Mouse (Mus musculus) midbrain, embryonic 16.5 days (tissue): Measurements from ENCODE around the gene Pigm. TPM values are rescaled to one million over a fixed set of nuclear protein-coding genes. Genes with fewer than 3 reads are reported as not detected.
A peak's percentile ranks its signal among the peaks of the same experiment; 100 is the strongest.

Experiments used
- ATAC-seq: fragments of 200-750 bp; cut with Nextera tagmentation; 2 replicates; pipeline ENCODE4 v1.8.0; 2017; ENCODE audit warnings: moderate TSS enrichment
- H3K27ac ChIP-seq: fragments of 300-500 bp; sonication (generic); 2 replicates; pipeline ENCODE4 v1.5.1; 2014; ENCODE audit warnings: mild to moderate bottlenecking, low read length, mixed read lengths
- H3K27me3 ChIP-seq: fragments of 300-500 bp; sonication (generic); 2 replicates; pipeline ENCODE4 v1.6.1; 2014; ENCODE audit warnings: low read depth, low read length, mixed read lengths; ENCODE audit not compliant: control insufficient read depth, insufficient read depth
- H3K36me3 ChIP-seq: fragments of 300-500 bp; sonication (generic); 2 replicates; pipeline ENCODE4 v1.6.1; 2014; ENCODE audit warnings: mild to moderate bottlenecking, low read length, moderate library complexity, mixed read lengths; ENCODE audit not compliant: control insufficient read depth, insufficient read depth
- H3K4me1 ChIP-seq: fragments of 300-500 bp; sonication (generic); 2 replicates; pipeline ENCODE4 v1.6.1; 2014; ENCODE audit warnings: mild to moderate bottlenecking, low read length, mixed read lengths; ENCODE audit not compliant: control insufficient read depth, insufficient read depth
- H3K4me2 ChIP-seq: fragments of 300-500 bp; sonication (generic); 2 replicates; pipeline ENCODE4 v1.6.1; 2014; ENCODE audit warnings: mild to moderate bottlenecking, low read length, mixed read lengths
- H3K4me3 ChIP-seq: fragments of 300-500 bp; sonication (generic); 2 replicates; pipeline ENCODE4 v1.5.1; 2014; ENCODE audit warnings: low read depth, mild to moderate bottlenecking, low read length, moderate library complexity, mixed read lengths
- H3K9ac ChIP-seq: fragments of 300-500 bp; sonication (generic); 2 replicates; pipeline ENCODE4 v1.6.1; 2014; ENCODE audit warnings: low read depth, low read length, mixed read lengths
- H3K9me3 ChIP-seq: fragments of 300-500 bp; sonication (generic); replicated peaks from 2 replicates; pipeline ENCODE4 v1.6.1; 2014; ENCODE audit warnings: mild to moderate bottlenecking, low read length, mixed read lengths; ENCODE audit not compliant: control insufficient read depth, poor library complexity, severe bottlenecking
- WGBS: fragments of 180-500 bp; shearing (Covaris S2); extraction: QIAGEN DNeasy Blood & Tissue Kit; methylation state at CpG from one replicate; pipeline ENCODE4 v1.1.7; 2014; 5-methylcytosine and 5-hydroxymethylcytosine counted together
- polyA plus RNA-seq: library from polyadenylated mRNA; unstranded; fragments of >200 nt; fragmentation: Nextera tagmentation; extraction: Ambion mirVana; gene quantifications from 2 replicates; pipeline ENCODE4 v1.2.1, GENCODE M21; 2015

Pigm gene
- polyA plus RNA-seq: 3.4 and 3.5 TPM in 2 replicates

DNA sequence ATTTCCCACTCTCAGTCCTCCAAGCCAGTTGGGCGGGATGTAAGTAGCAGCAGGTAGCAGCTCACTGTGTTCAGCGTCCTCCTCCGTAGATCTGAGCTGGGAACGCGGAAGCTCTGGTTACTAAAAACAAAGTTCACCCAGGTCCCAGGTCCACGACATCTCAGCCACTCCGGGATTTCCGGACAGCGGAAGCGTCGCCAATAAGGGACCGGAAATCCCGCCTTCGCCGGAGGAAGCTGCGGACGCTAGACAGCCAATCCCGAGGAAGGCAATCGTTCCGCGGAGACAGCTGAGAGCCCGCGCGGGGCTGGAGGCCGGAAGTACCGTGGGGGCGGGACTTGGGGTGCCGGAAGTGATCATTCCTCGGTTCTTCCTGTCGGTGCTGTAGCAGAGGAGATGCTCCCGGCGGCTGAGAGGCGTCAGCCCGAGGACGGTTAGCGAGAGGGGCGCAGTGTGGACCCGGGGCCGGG is at the start of gene Pigm:
Gene Pigm, plus strand, starts transcription at position 349 of the 470 bp plus-strand sequence.
- Histone ChIP-seq H3K4me3 (peak within 1 kb of the TSS; percentile 95), H3K36me3 (peaks cover 11% of the 10 kb centered on the region; the same call in 1 of the 2 replicates), H3K27ac (peak within 1 kb of the TSS; percentile 80), H3K4me1 (peaks cover 37% of the 10 kb centered on the region), H3K9me3 (no peaks in the 10 kb centered on the region), H3K9ac (peak within 1 kb of the TSS; percentile 92), H3K27me3 (no peaks in the 10 kb centered on the region), H3K4me2 (peak within 1 kb of the TSS; percentile 97)
- WGBS: under 1% methylated on average over 38 of the region's 39 CpGs
- peak; percentile 99 for ATAC-seq

DNA sequence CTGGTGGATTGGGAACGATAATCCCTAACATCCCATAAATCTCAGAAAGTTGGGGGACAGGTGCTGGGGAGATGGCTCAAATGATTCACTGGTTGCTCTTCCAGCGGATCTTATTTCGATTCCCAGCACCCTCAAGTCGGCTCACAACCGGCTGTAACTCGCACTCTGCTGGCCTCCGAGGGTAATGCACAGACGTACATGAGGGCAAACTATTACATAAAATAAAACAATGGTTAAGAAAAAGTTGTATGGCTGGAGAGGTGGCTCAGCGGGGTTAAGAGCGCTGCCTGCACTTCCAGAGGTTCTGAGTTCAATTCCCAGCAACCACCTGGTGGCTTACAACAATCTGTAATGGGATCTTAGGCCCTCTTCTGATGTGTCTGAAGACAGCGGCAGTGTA is 49.7 kb upstream of the Pigm start:
- Histone ChIP-seq H3K4me3 (peak overlapping the region; percentile 37), H3K4me2 (peak overlapping the region; percentile 53), H3K27ac (no peak overlapping the region), H3K27me3 (no peaks in the 10 kb centered on the region; the same call in 1 of the 2 replicates), H3K9me3 (no peaks in the 10 kb centered on the region), H3K9ac (no peak overlapping the region), H3K36me3 (no peaks in the 10 kb centered on the region), H3K4me1 (peaks cover 17% of the 10 kb centered on the region)
- no peak for ATAC-seq
- whole genome bisulfite sequencing: 61% methylated on average over 11 of the region's 11 CpGs

DNA sequence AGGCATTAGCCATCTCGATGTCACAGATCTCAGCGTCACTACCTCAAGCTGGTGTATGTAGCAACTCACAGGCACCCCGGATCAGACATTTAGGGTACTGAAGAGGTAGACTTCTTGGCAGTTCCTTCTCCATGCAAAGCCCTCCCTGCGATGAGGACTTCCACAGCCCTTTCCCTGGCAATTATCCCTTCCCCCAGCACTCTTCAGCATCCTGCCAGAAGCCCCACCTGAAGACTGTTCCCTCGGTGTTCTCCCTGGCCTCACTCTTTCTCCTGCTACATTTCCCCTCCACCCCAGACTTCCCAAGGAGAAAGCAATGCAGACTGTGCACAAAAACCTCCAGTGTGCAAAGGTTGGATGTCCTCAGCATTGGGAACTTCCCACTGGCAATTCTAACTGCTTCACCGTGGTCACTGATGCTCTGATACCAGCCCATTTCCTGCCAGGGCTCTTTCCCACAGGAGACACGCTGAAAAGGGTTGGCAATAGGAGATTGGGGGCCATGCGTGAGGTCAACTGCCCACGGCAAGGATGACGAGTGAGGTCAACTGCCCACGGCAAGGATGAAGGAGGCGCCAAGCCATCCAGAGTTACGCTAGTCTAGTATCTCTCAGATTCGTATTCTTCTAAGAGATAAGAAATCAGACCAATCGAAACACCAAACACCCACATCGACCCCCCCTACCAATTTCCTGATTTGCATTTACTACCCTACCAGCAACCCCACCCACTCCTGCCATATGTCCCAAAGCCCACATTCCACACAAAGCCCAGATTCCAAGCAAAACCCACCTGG is 48.9 kb upstream of the Pigm start:
- ATAC-seq: no peak
- no peak overlapping the region for H3K4me3 ChIP-seq
- H3K36me3 ChIP-seq: no peaks in the 10 kb centered on the region
- no peak overlapping the region for H3K4me2 ChIP-seq
- H3K4me1 ChIP-seq: peaks cover 17% of the 10 kb centered on the region
- H3K27ac ChIP-seq: no peak overlapping the region
- WGBS: 88% methylated on average over 16 of the region's 16 CpGs
- no peak overlapping the region for H3K9ac ChIP-seq
- no peaks in the 10 kb centered on the region; the same call in 1 of the 2 replicates for H3K27me3 ChIP-seq
- no peaks in the 10 kb centered on the region for H3K9me3 ChIP-seq

DNA sequence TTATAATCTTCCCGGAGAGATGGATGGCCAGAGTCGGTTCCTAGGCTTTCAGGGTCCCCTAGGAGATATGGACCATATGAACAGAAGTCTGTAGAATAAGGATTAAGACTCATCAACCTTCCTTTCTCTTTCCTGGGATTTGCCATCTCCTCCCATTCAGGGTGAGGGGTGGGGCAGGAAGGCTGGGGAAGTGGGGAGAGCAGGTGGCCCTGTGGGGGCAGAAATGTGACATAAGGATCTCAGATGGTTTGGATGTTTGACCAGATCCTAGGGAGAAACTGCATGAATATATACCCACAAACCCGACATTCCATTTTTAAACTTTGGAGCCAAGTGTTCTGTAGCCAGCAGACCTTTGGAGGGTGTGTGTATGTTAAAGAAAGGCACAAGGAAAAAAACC is 48.3 kb upstream of the Pigm start:
- Histone ChIP-seq H3K4me2 (no peak overlapping the region; the same call in 1 of the 2 replicates), H3K9ac (no peak overlapping the region), H3K27ac (no peak overlapping the region), H3K4me1 (peaks cover 17% of the 10 kb centered on the region), H3K27me3 (no peaks in the 10 kb centered on the region; the same call in 1 of the 2 replicates), H3K9me3 (no peaks in the 10 kb centered on the region), H3K4me3 (no peak overlapping the region), H3K36me3 (no peaks in the 10 kb centered on the region)
- no peak for ATAC-seq
- 83% methylated on average over 3 of the region's 3 CpGs for WGBS

DNA sequence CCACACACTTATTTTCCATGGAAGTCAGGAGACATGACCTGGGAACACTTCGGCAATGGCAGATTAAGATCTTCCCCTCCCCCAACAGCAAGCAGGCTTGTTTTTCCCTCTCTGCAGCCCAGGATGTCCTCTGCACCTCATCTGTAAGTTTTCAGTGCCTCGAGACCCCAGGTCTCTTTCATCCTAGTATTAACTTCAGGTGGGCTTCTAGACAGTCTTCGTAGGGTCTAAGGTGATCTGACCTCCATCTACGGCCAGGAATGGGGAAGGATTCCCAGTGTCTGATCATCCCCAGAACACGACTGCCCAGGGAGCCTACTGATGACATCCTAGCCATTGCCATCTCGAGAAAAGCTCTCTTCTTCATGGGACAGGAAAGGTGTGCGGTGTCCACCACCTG is 47.9 kb upstream of the Pigm start:
- peak overlapping the region; percentile 79 for H3K4me2 ChIP-seq
- H3K9me3 ChIP-seq: no peaks in the 10 kb centered on the region
- no peak for ATAC-seq
- no peaks in the 10 kb centered on the region; the same call in 1 of the 2 replicates for H3K27me3 ChIP-seq
- no peaks in the 10 kb centered on the region for H3K36me3 ChIP-seq
- H3K9ac ChIP-seq: peak overlapping the region; percentile 61
- 74% methylated on average over 7 of the region's 7 CpGs for WGBS
- peaks cover 17% of the 10 kb centered on the region for H3K4me1 ChIP-seq
- peak overlapping the region; percentile 45 for H3K4me3 ChIP-seq
- peak overlapping the region; percentile 66; the same call in 1 of the 2 replicates for H3K27ac ChIP-seq

DNA sequence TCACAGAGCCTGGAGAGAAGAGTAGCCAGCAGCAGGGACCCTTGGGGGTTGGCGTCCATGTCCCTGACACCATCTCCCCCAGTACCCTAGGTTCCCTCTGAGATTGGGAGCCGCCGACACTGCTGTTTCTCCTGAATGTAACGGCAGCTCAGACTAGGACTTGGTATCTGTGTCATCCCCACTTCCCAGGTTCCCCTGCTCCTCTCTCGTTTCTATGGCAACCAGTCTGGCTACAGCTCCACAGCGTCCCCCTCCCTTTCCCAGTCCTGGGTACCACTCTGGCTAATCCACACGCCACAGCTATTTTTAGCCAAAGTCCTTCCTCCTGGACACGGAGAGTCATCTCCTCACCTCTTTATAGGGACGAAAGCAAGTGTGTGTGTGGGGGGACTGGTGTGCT is 47.2 kb upstream of the Pigm start, which contains the start of gene Kcnj9:
Gene Kcnj9, minus strand, starts transcription at position 188 of the 400 bp plus-strand sequence.
- Histone ChIP-seq H3K36me3 (no peaks in the 10 kb centered on the region), H3K27ac (peak within 1 kb of the TSS; percentile 66), H3K4me1 (peaks cover 17% of the 10 kb centered on the region), H3K4me3 (peak within 1 kb of the TSS; percentile 45), H3K27me3 (no peaks in the 10 kb centered on the region; the same call in 1 of the 2 replicates), H3K4me2 (peak within 1 kb of the TSS; percentile 79), H3K9me3 (no peaks in the 10 kb centered on the region), H3K9ac (peak within 1 kb of the TSS; percentile 61)
- 9% methylated on average over 9 of the region's 9 CpGs for WGBS
- ATAC-seq: peak; percentile 94

DNA sequence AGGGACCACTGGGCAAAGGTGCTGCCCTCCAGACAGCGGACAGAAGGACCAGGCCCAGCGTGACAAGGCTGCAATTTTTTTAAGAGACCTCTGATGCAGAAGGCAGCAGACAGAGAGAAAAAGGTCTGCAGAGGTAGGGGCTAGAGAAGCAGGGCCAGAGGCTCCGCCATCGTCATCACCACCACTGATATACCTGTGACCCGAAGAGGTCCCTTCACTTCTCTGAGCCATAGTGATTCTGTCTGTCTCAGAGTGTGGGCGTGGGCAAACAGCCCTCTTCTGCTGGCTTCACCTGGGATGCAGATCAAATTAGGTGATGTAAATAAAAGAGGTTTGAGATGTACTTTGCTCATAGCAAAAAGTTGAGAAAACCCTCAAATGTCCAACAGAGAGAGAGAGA is 46.7 kb upstream of the Pigm start:
- Histone ChIP-seq H3K9ac (peak overlapping the region; percentile 61), H3K4me1 (peaks cover 17% of the 10 kb centered on the region), H3K36me3 (no peaks in the 10 kb centered on the region), H3K9me3 (no peaks in the 10 kb centered on the region), H3K27ac (peak overlapping the region; percentile 66), H3K4me2 (peak overlapping the region; percentile 79), H3K27me3 (no peaks in the 10 kb centered on the region; the same call in 1 of the 2 replicates), H3K4me3 (peak overlapping the region; percentile 45; the same call in 1 of the 2 replicates)
- WGBS: 61% methylated on average over 6 of the region's 6 CpGs
- peak; percentile 38 for ATAC-seq

DNA sequence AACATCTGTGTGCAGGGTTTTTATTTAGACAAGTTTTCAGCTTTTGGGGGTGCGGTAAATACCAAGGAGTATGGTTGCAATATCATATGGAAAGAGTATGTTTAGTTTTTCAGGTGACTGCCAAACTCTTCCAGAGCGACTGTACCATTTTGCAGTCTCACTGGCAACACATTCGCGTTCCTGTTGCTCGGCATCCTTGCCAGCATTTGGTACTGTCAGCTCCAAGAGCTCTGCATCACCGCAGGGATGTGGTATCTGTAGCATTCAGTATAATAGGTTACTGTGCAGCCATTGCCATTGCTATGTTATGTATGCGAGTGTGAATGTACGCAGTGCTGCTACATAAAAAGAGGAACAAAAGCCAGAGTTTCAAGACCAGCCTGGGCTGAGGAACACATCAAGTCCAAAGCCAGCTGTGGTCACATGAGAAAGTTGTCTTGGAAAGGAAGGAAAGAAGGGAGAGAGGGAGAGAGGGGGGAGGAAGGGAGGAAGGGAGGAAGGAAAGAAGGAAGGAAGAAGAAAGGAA is 44.9 kb upstream of the Pigm start:
- no peak overlapping the region for H3K9ac ChIP-seq

DNA sequence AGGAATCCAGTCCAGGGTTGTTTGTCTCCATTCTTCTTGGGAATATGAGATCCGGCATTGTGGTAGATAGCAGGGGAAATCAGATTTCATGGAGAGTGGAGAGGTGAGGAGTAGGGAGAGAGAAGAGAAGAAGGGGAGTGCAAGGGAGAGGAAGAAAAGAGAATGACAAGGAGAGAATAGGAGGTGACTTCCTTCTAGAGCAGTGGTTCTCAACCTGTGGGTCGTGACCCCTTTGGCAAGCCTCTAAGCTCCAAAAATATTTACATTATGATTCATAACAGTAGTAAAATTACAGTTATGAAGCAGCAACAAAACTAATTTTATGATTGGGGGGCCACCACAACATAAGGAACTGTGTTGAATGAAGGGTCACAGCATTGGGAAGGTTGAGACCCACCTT is 43.4 kb upstream of the Pigm start:
- H3K27me3 ChIP-seq: no peaks in the 10 kb centered on the region
- H3K4me1 ChIP-seq: peaks cover 16% of the 10 kb centered on the region
- no peak overlapping the region for H3K4me3 ChIP-seq
- no peak overlapping the region for H3K4me2 ChIP-seq
- 86% methylated on average over 2 of the region's 2 CpGs for WGBS
- no peak for ATAC-seq
- H3K9ac ChIP-seq: no peak overlapping the region
- no peaks in the 10 kb centered on the region for H3K9me3 ChIP-seq
- no peaks in the 10 kb centered on the region for H3K36me3 ChIP-seq
- H3K27ac ChIP-seq: no peak overlapping the region

More for the DNA sequence above, 44.9 kb upstream of the Pigm start:
- Histone ChIP-seq H3K27me3 (no peaks in the 10 kb centered on the region; the same call in 1 of the 2 replicates), H3K36me3 (no peaks in the 10 kb centered on the region), H3K4me3 (no peak overlapping the region), H3K9me3 (no peaks in the 10 kb centered on the region), H3K27ac (no peak overlapping the region), H3K4me1 (peaks cover 17% of the 10 kb centered on the region), H3K4me2 (no peak overlapping the region)
- 59% methylated on average over 8 of the region's 8 CpGs for WGBS
- ATAC-seq: no peak
